Mouse (Mus musculus) liver, embryonic 11.5 days (tissue): ENCODE data around the gene Atp6v1f. TPM values are rescaled to one million over a fixed set of nuclear protein-coding genes. Genes with fewer than 3 reads are reported as not detected.

Source experiments
- ATAC-seq: fragments of 200-750 bp; cut with Nextera tagmentation; replicated peaks from 2 replicates; pipeline ENCODE4 v1.8.0; 2017; ENCODE audit warnings: moderate number of reproducible peaks, mild to moderate bottlenecking, moderate TSS enrichment, moderate library complexity; ENCODE audit not compliant: low FRiP score
- DNase-seq: peaks from one replicate; pipeline ENCODE4 v3.0.0-alpha.2; 2017; ENCODE audit warnings: low spot score
- H3K27ac ChIP-seq: fragments of 300-500 bp; sonication (generic); 2 replicates; pipeline ENCODE4 v1.5.1; 2014; ENCODE audit warnings: mild to moderate bottlenecking, low read depth, low read length, control low read depth
- H3K27me3 ChIP-seq: fragments of 300-500 bp; sonication (generic); replicated peaks from 2 replicates; pipeline ENCODE4 v1.6.1; 2014; ENCODE audit warnings: low read length, mixed read lengths; ENCODE audit not compliant: control insufficient read depth, insufficient read depth
- H3K36me3 ChIP-seq: fragments of 300-500 bp; sonication (generic); 2 replicates; pipeline ENCODE4 v1.6.1; 2014; ENCODE audit warnings: mild to moderate bottlenecking, low read length, moderate library complexity, mixed read lengths; ENCODE audit not compliant: control insufficient read depth, insufficient read depth
- H3K4me1 ChIP-seq: fragments of 300-500 bp; sonication (generic); replicated peaks from 2 replicates; pipeline ENCODE4 v1.6.1; 2014; ENCODE audit warnings: low read length, mixed read lengths; ENCODE audit not compliant: control insufficient read depth, insufficient read depth
- H3K4me2 ChIP-seq: fragments of 300-500 bp; sonication (generic); 2 replicates; pipeline ENCODE4 v1.6.1; 2014; ENCODE audit warnings: mild to moderate bottlenecking, control low read depth, moderate library complexity
- H3K4me3 ChIP-seq: fragments of 300-500 bp; sonication (generic); 2 replicates; pipeline ENCODE4 v1.5.1; 2014; ENCODE audit warnings: low read depth, low read length, control low read depth
- H3K9ac ChIP-seq: fragments of 300-500 bp; sonication (generic); 2 replicates; pipeline ENCODE4 v1.6.1; 2014; ENCODE audit warnings: low read depth, low read length, control low read depth
- H3K9me3 ChIP-seq: fragments of 300-500 bp; sonication (generic); 2 replicates; pipeline ENCODE4 v1.6.1; 2016; ENCODE audit warnings: low read length, inconsistent platforms, mixed read lengths; ENCODE audit not compliant: control insufficient read depth
- WGBS: fragments of 180-500 bp; shearing (Covaris S2); extraction: QIAGEN DNeasy Blood & Tissue Kit; methylation state at CpG from one replicate; pipeline ENCODE4 v1.1.7; 2014; 5-methylcytosine and 5-hydroxymethylcytosine counted together
- polyA plus RNA-seq: library from polyadenylated mRNA; unstranded; fragments of >200 nt; fragmentation: Nextera tagmentation; extraction: Ambion mirVana; gene quantifications from 2 replicates; pipeline ENCODE4 v1.2.1, GENCODE M21; 2014

Gene Atp6v1f
- polyA plus RNA-seq, 1 experiment from 2014 or later = 247 TPM

DNA sequence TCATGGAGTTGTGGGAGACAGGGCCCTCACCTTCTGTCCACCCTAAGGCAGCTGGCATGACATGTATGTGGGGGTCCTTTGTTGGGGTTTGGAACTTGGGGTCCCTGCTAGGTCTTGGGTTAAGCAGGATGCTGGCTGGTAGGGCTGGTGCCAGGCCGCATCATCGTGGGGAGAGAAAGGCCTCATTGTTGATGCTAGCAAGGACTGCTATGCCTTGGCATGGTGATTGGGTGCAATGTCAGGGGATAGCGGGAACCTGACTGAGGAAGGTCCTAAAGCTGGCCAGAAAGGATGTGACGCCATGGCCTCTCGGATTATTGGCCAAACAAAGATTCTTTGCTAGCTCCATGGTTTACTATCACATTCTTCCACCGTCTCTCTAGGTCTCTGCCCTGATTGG, 27.7 kb upstream of the Atp6v1f start:
- Histone ChIP-seq H3K36me3 (peaks cover 7% of the 10 kb centered on the region), H3K27ac (no peak overlapping the region), H3K4me3 (no peak overlapping the region), H3K27me3 (peaks cover 16% of the 10 kb centered on the region), H3K4me2 (no peak overlapping the region), H3K4me1 (peaks cover 8% of the 10 kb centered on the region), H3K9ac (no peak overlapping the region), H3K9me3 (no peaks in the 10 kb centered on the region)
- 84% methylated on average over 6 of the region's 6 CpGs for WGBS
- DNase-seq (no peak), ATAC-seq (no peak)

- no peak overlapping the region for H3K27ac ChIP-seq
- H3K4me2 ChIP-seq = no peak overlapping the region
- H3K36me3 ChIP-seq = peaks cover 4% of the 10 kb centered on the region; the same call in 1 of the 2 replicates
- no peaks in the 10 kb centered on the region for H3K9me3 ChIP-seq
- WGBS = 68% methylated on average over 11 of the region's 11 CpGs
- H3K27me3 ChIP-seq = no peaks in the 10 kb centered on the region
- DNase-seq = no peak
- ATAC-seq = no peak
- no peak overlapping the region for H3K9ac ChIP-seq
- H3K4me3 ChIP-seq = no peak overlapping the region
- H3K4me1 ChIP-seq = no peaks in the 10 kb centered on the region
These were observed 22.7 kb upstream of the Atp6v1f start for GRCm38 (mm10) chr6:29444773-29445172.

DNA sequence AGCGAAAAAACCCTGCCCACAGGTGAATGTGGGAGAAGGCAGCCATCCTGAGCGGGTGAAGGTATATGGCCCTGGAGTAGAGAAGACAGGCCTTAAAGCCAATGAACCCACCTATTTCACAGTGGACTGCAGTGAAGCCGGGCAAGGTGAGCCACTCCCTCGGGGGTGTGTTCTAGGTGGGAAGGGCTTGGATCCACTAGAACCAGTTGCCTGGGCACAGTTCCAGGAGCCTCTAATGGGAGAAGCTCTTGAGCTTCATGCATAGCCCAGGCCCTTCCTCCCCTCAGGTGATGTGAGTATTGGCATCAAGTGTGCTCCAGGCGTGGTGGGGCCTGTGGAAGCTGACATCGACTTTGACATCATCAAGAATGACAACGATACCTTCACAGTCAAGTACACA, 22.2 kb upstream of the Atp6v1f start:
- Histone ChIP-seq H3K27me3 (no peaks in the 10 kb centered on the region), H3K4me1 (no peaks in the 10 kb centered on the region), H3K36me3 (peaks cover 5% of the 10 kb centered on the region), H3K9ac (no peak overlapping the region), H3K9me3 (no peaks in the 10 kb centered on the region), H3K27ac (no peak overlapping the region), H3K4me2 (no peak overlapping the region), H3K4me3 (no peak overlapping the region)
- DNase-seq (no peak), ATAC-seq (no peak)
- WGBS = 88% methylated on average over 7 of the region's 7 CpGs

DNA sequence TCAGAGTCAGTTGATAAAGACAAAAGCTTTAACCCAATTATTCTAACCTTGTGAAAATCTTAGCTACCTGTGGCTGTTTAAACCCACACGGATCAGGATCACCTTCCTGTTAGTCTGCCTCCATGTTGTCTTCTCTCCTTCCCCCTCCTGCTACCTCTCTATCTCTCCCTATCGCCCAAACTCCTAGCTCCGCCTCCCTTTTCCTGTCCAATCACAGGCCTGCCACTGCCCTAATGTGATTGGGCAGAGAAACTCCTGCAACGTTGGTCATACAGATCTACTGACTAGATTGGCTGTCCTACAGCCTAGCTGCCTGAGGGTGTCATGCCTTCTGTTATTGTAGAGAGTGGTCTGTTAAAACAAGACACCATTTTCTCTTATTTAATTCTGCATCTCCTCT, 17.7 kb upstream of the Atp6v1f start:
- DNase-seq (no peak), ATAC-seq (no peak; the same call in 1 of the 2 replicates)
- peaks cover 10% of the 10 kb centered on the region for H3K36me3 ChIP-seq

DNA sequence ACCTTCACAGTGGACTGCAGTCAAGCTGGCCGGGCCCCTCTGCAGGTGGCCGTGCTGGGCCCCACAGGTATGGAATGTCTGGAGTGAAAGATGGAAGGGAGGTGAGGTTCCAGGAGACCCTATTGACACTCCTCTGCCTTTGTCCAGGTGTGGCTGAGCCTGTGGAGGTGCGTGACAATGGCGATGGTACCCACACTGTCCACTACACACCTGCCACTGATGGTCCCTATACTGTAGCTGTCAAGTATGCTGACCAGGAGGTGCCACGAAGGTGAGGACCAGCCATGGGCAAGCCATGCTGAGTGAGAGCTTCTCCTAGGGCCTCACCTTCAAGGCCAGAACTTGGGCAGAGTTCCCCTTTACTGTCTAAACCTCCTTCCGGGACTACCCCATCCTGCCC, 16.9 kb upstream of the Atp6v1f start:
- no peak overlapping the region for H3K9ac ChIP-seq
- H3K4me3 ChIP-seq = no peak overlapping the region
- ATAC-seq = no peak
- H3K9me3 ChIP-seq = no peaks in the 10 kb centered on the region
- H3K36me3 ChIP-seq = peaks cover 14% of the 10 kb centered on the region
- no peak overlapping the region for H3K27ac ChIP-seq
- H3K4me2 ChIP-seq = no peak overlapping the region
- H3K27me3 ChIP-seq = no peaks in the 10 kb centered on the region
- DNase-seq = no peak
- WGBS = 92% methylated on average over 6 of the region's 6 CpGs
- no peaks in the 10 kb centered on the region for H3K4me1 ChIP-seq

More for the DNA sequence above, 17.7 kb upstream of the Atp6v1f start:
- 23% methylated on average over 4 of the region's 4 CpGs for WGBS
- Histone ChIP-seq H3K27ac (no peak overlapping the region), H3K4me1 (no peaks in the 10 kb centered on the region), H3K4me3 (no peak overlapping the region), H3K9me3 (no peaks in the 10 kb centered on the region), H3K4me2 (no peak overlapping the region), H3K27me3 (no peaks in the 10 kb centered on the region), H3K9ac (no peak overlapping the region)

GRCm38 (mm10) chr6:29461502-29461901, 6.0 kb upstream of the Atp6v1f start:
- 65% methylated on average over 7 of the region's 7 CpGs for WGBS
- ATAC-seq (no peak), DNase-seq (no peak)
- H3K36me3 ChIP-seq = no peaks in the 10 kb centered on the region
- H3K4me1 ChIP-seq = no peaks in the 10 kb centered on the region
- no peaks in the 10 kb centered on the region for H3K9me3 ChIP-seq
- H3K4me3 ChIP-seq = no peak overlapping the region
- H3K27ac ChIP-seq = no peak overlapping the region
- H3K27me3 ChIP-seq = no peaks in the 10 kb centered on the region
- H3K9ac ChIP-seq = no peak overlapping the region
- H3K4me2 ChIP-seq = no peak overlapping the region

DNA sequence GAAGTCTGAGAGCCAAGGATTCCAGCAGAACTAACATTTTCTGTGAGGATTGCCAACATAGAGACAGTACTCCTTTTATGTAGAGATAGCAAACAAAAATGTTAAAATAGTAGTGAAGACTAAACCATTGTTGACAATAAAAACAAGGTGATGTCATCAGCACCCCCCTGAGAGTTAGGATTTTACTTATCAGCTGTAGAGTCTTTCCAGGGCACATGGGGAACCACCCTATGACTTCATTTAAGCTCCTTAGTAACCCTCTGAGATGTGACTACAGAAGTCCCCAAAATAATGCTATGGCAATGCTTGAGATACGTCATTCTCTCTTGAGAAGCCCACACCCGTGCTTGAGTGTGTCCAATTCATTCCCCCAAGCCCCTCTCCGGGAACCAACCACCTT, 4.1 kb upstream of the Atp6v1f start:
- Histone ChIP-seq H3K9me3 (no peaks in the 10 kb centered on the region), H3K9ac (no peak overlapping the region), H3K4me2 (no peak overlapping the region), H3K36me3 (no peaks in the 10 kb centered on the region), H3K4me1 (no peaks in the 10 kb centered on the region; the same call in 1 of the 2 replicates), H3K27me3 (no peaks in the 10 kb centered on the region), H3K4me3 (no peak overlapping the region), H3K27ac (no peak overlapping the region)
- DNase-seq (no peak), ATAC-seq (no peak)
- 79% methylated on average over 3 of the region's 3 CpGs for WGBS

- Histone ChIP-seq H3K36me3 (peaks cover 16% of the 10 kb centered on the region; the same call in 1 of the 2 replicates), H3K4me1 (peaks cover 10% of the 10 kb centered on the region; the same call in 1 of the 2 replicates), H3K9me3 (no peaks in the 10 kb centered on the region), H3K27ac (no peak overlapping the region), H3K27me3 (no peaks in the 10 kb centered on the region), H3K4me3 (peak overlapping the region; percentile 60), H3K9ac (peak overlapping the region; percentile 70; the same call in 1 of the 2 replicates), H3K4me2 (peak overlapping the region; percentile 77)
- DNase-seq (no peak), ATAC-seq (no peak)
- 87% methylated on average over 3 of the region's 3 CpGs for WGBS
These were observed 1.3 kb downstream of the Atp6v1f start for GRCm38 (mm10) chr6:29468851-29469250.

GRCm38 (mm10) chr6:29471137-29471536, 3.6 kb downstream of the Atp6v1f start, which contains the start of gene Atp6v1fnb:
Gene Atp6v1fnb, plus strand, starts transcription at chr6:29471437.
- Histone ChIP-seq H3K36me3 (peaks cover 16% of the 10 kb centered on the region; the same call in 1 of the 2 replicates), H3K27ac (no peak within 1 kb of the TSS), H3K4me1 (peaks cover 10% of the 10 kb centered on the region; the same call in 1 of the 2 replicates), H3K9ac (no peak within 1 kb of the TSS), H3K9me3 (no peaks in the 10 kb centered on the region), H3K27me3 (no peaks in the 10 kb centered on the region; the same call in 1 of the 2 replicates), H3K4me3 (no peak within 1 kb of the TSS), H3K4me2 (no peak within 1 kb of the TSS)
- 90% methylated on average over 4 of the region's 4 CpGs for WGBS
- no peak for DNase-seq
- no peak for ATAC-seq
